Mouse (Mus musculus): Measurements from ENCODE around the gene Bod1.

DNA sequence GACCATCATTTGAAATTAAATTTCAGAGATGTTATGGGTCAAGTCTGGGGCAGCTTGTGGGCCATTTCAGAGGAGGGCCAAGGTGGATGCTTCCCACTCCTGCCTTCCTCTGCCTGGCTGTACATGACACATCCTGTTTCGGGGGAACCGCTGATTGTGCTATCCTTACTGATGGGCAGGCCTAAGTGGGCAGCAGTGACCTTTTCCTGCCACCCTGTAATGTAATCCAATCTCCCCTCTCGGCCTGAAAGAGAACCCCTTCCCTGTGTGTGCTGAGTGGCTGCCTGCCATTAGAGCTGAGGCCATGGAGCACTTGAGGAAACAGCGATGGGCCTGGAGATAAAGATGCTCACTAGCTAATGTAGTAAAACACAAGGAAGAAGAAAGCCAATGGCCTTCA, 17.3 kb upstream of the Bod1 start:
- TF ChIP-seq POLR2A (IDR thresholded peaks at IDR 0.05; ENCODE audit: insufficient read depth, low read depth, low read length) (no peak), CTCF (IDR thresholded peaks at IDR 0.05) (no peak), EP300 (IDR thresholded peaks at IDR 0.05; ENCODE audit: insufficient read depth, low read depth, low read length) (no peak)
